Mouse (Mus musculus) cerebellum, adult 2 months (tissue): Measurements from ENCODE around the gene Osbpl9. TPM values are rescaled to one million over a fixed set of nuclear protein-coding genes. Genes with fewer than 3 reads are reported as not detected.

Source experiments
- DNase-seq, 2 experiments: peaks; one replicate each; pipeline ENCODE4 v3.0.0; 2021
- H3K27ac ChIP-seq: fragments of 200-500 bp; 2 replicates; pipeline ENCODE4 v1.5.1; 2012; ENCODE audit warnings: low read length, control low read depth, inconsistent platforms; ENCODE audit not compliant: insufficient read depth
- H3K27me3 ChIP-seq: fragments of 200-500 bp; 2 replicates; pipeline ENCODE4 v1.6.1; 2012; ENCODE audit warnings: inconsistent platforms, mild to moderate bottlenecking, low read length, moderate library complexity; ENCODE audit not compliant: control insufficient read depth, insufficient read depth
- H3K4me1 ChIP-seq: fragments of 200-500 bp; 2 replicates; pipeline ENCODE4 v1.6.1; 2011; ENCODE audit warnings: low read length; ENCODE audit not compliant: control insufficient read depth, insufficient read depth
- H3K4me3 ChIP-seq: fragments of 200-500 bp; replicated peaks from 2 replicates; pipeline ENCODE3; 2011; ENCODE audit warnings: mild to moderate bottlenecking, low read depth, low read length, control low read depth; ENCODE audit not compliant: insufficient read depth
- CTCF ChIP-seq: fragments of 200-500 bp; IDR thresholded peaks from 2 replicates; pipeline ENCODE4 v1.5.1; 2011; ENCODE audit warnings: low read depth, mild to moderate bottlenecking, control low read depth, low read length, moderate library complexity, borderline replicate concordance; ENCODE audit not compliant: insufficient read depth
- POLR2A ChIP-seq: fragments of 200-500 bp; IDR thresholded peaks from 2 replicates; pipeline ENCODE4 v1.6.1; 2011; ENCODE audit warnings: low read length, control low read depth, borderline replicate concordance; ENCODE audit not compliant: insufficient read depth
- WGBS: fragments of 180-500 bp; shearing (Covaris S2); methylation state at CpG from one replicate; pipeline ENCODE4 v1.1.7; 2018; 5-methylcytosine and 5-hydroxymethylcytosine counted together
- polyA plus RNA-seq: library from polyadenylated mRNA; depleted of rRNA; stranded (reverse); fragments of >200 nt; gene quantifications from 2 replicates; pipeline ENCODE4 v1.2.3, GENCODE M21; 2012

Gene Osbpl9
- polyA plus RNA-seq, 1 experiment, result 120 TPM

DNA sequence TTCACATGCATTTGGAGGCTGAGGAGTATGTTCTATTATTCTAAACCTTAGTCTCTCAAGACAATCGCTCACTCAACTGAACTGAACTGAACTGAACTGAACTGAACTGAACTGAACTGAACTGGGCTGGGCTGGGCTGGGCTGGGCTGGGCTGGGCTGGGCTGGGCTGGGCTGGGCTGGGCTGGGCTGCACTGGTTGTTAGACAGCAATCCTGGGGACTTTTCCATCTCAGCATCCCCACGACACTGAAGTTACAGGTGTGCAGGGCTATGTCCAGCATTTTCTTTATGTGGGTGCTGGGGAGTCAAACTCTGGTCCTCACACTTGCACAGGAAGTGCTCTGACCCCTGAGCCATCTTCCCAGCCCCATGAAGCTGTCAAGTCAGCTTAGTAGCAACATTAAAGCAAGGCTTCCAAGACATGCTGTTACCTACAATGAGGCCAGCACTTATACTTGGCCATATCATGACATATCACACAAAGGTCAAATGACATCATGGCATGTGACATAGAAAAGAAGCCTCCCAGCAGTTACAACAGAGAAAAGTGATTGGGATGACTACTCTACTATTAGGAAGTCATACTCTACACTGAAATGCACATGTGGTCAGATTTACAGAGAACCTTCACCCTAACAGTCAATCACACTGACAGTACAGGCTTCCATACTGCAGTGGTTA is 76.2 kb downstream of the Osbpl9 start:
- no peak for TF ChIP-seq POLR2A
- no peak for TF ChIP-seq CTCF
- no peak overlapping the region for H3K27ac ChIP-seq
- 82% methylated on average over 2 of the region's 2 CpGs for WGBS
- no peak overlapping the region for H3K4me3 ChIP-seq
- no peak for DNase-seq
- H3K4me1 ChIP-seq, result 0 out of 2 replicates have a peak, but pooled peaks cover 3% of the 10 kb centered on the region
- no peaks in the 10 kb centered on the region for H3K27me3 ChIP-seq

DNA sequence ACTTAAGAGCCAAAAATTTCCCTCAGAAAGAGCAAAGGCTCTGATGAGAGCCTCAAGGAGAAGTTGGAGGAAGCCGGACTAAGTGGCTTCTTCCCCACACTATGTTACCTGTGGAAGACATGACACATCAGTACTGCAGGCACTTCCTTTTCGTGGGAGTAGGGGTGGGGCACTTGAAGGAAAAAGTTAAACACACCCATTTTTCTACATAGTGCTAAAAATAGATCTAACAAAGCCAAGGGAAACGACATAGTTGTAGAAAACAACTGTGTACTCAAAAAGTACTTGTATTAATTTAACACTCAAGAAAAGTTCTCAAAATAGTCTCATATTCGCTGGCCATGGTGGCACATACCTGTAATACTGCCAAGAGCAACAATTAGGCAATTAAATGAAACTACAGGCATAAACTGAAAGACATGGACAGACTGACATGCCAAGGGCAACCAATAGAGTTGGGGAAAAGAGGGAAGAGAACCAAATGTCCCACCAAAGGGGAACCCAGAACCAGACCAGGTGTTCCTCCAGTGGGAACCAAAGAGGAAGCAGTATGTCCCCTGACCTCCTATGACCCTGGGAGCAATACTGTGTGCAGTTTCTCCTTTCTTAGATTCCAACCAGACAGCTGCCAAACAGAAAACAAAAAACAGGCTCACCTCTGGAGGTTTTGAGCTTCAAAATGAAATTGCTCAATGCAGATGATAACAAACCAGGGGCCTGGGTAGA is 79.1 kb downstream of the Osbpl9 start:
- TF ChIP-seq CTCF (no peak), POLR2A (no peak)
- peaks cover 3% of the 10 kb centered on the region; the same call in 1 of the 2 replicates for H3K4me1 ChIP-seq
- H3K4me3 ChIP-seq, result no peak overlapping the region
- 72% methylated on average over 4 of the region's 4 CpGs for WGBS
- DNase-seq, result no peak
- no peak overlapping the region for H3K27ac ChIP-seq
- no peaks in the 10 kb centered on the region for H3K27me3 ChIP-seq

DNA sequence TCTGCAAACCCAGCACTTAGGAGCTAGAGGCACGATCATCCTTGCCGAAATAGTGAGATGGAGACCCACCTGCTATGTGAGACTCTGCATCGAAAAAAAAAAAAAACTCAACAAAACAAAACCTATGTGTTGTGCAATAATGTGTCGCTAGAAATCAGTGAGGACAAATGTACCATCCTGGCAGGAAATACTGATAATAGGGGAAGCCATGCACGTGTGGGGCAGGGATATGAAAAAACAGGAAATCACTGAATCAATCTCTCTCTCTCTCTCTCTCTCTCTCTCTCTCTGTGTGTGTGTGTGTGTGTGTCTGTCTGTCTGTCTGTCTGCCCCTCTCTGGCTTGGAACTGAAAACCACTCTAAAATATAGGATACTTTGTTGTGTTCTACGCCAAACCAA is 81.3 kb downstream of the Osbpl9 start:
- no peak for DNase-seq
- peaks cover 3% of the 10 kb centered on the region; the same call in 1 of the 2 replicates for H3K4me1 ChIP-seq
- H3K4me3 ChIP-seq, result no peak overlapping the region
- no peak for TF ChIP-seq POLR2A
- no peak for TF ChIP-seq CTCF
- no peak overlapping the region for H3K27ac ChIP-seq
- WGBS, result 90% methylated on average over 6 of the region's 6 CpGs
- H3K27me3 ChIP-seq, result no peaks in the 10 kb centered on the region

DNA sequence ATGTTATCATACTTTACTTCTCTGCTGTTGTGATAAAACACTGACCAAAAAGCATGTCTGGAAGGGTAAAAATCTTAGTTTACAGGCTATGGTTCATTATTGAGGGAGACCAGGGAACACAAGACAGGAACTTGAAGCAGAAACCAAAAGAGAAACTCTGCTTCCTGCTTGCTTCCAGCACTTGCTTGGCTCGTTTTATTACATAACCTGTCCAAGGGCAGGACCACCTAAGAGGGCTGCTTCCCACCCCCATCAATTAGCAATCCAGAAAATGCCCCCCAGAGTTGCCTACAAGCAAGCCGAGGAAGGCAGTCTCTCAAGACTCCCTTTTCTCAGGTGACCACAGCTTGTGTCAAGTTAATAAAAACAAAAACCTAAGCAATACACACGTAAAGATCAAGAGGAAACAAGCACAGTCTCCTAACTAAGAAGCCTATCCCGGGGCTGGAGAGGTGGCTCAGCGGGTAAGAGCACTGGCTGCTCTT is 82.4 kb downstream of the Osbpl9 start:
- 91% methylated on average over 5 of the region's 5 CpGs for WGBS
- peaks cover 6% of the 10 kb centered on the region; the same call in 1 of the 2 replicates for H3K4me1 ChIP-seq
- H3K27ac ChIP-seq, result no peak overlapping the region
- H3K4me3 ChIP-seq, result no peak overlapping the region
- H3K27me3 ChIP-seq, result no peaks in the 10 kb centered on the region
- no peak for DNase-seq
- TF ChIP-seq CTCF (no peak), POLR2A (no peak)

DNA sequence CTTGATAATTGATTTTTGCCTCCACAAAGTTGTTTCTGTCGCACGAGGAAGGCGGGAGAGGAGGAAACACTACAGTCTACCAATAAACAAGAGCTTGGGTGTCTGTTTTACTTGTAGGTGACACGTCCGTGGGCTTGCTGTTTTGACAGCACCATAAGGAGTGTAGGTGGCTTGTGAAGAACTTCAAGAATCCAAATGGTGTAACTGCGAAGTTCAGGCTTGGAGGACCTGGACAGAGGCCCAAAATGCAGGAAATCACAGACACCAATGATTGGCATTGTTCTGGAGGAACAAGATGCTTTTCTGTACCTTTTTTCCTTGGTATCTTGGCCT is 83.8 kb downstream of the Osbpl9 start:
- Histone ChIP-seq H3K4me3 (peak overlapping the region; percentile 80), H3K27ac (peak overlapping the region; percentile 42; the same call in 1 of the 2 replicates), H3K27me3 (no peaks in the 10 kb centered on the region), H3K4me1 (peaks cover 3% of the 10 kb centered on the region; the same call in 1 of the 2 replicates)
- TF ChIP-seq CTCF, result no peak
- TF ChIP-seq POLR2A, result no peak
- no peak for DNase-seq
- 3% methylated on average over 6 of the region's 6 CpGs for whole genome bisulfite sequencing

DNA sequence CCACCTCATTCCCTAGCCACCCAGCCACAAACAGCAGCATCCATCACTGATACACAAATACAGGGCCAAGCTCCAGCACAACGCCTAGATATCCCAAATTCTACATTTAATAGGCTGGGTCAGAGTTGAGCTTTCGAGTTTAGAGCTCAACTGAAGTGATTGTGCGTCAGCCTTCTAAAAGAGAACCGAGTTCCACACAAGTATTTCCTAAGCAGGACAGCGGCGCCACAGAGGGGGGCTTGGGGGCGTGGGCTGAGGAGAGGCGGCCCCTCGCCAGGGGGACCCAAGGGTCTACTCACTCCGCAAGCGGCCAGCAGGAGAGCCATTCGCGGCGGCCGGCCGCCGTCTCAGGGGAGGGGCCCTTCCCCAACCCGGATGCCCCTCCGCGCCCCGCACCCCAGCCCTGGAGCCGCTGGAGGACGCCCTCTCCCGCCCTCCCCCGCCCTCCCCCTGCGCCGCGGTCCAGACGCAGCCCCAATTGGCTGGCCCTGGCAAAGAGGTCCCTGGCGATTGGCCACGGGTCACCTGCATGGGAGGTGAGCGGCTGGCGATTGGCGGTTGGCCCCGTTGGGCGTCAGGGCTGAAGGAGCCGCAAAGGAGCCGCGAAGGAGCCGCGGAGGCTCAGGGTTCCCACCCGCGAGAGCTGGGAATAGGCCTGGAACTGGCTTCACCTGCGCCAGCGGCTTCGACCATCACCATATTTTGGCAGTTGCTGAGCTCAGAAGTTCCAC is 84.3 kb downstream of the Osbpl9 start:
- Histone ChIP-seq H3K4me1 (peaks cover 3% of the 10 kb centered on the region; the same call in 1 of the 2 replicates), H3K4me3 (peak overlapping the region; percentile 80), H3K27me3 (no peaks in the 10 kb centered on the region), H3K27ac (peak overlapping the region; percentile 42; the same call in 1 of the 2 replicates)
- peak; percentile 97 for DNase-seq
- under 1% methylated on average over 44 of the region's 46 CpGs for WGBS
- TF ChIP-seq CTCF (no peak), POLR2A (peak; percentile 53; the same call in 1 of the 2 replicates)

DNA sequence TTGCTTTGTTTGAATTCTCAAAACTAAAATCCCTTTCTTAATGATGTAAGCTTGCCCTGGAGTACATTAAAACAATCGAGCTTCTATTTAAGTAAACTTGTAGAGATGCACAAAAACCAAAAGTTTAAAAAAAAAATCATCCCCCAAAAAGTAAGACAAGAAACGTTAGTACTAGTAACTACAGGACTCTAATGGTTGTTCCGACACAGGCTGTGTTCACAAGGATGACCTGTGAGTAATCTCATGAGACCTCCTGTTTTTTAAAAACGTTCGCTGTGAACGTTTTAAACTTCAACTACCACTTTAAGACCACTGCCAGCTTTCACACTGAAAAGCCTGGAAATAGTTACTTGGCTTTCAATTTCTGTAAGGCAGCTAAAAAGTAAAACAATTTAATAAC is 85.1 kb downstream of the Osbpl9 start:
- TF ChIP-seq CTCF (no peak), POLR2A (no peak)
- no peaks in the 10 kb centered on the region for H3K27me3 ChIP-seq
- no peak for DNase-seq
- no peak overlapping the region for H3K4me3 ChIP-seq
- H3K4me1 ChIP-seq, result peaks cover 3% of the 10 kb centered on the region; the same call in 1 of the 2 replicates
- no peak overlapping the region for H3K27ac ChIP-seq
- 49% methylated on average over 6 of the region's 6 CpGs for WGBS
